Mouse (Mus musculus) intestine, embryonic 15.5 days (tissue): ENCODE measurements around the gene Ldhd. TPM values are rescaled to one million over a fixed set of nuclear protein-coding genes. Genes with fewer than 3 reads are reported as not detected.
A peak's percentile ranks its signal among the peaks of the same experiment; 100 is the strongest.

Experiments used
- ATAC-seq: fragments of 200-750 bp; cut with Nextera tagmentation; 2 replicates; pipeline ENCODE4 v1.8.0; 2017; ENCODE audit warnings: moderate TSS enrichment, moderate library complexity
- H3K27ac ChIP-seq: fragments of 300-500 bp; sonication (generic); 2 replicates; pipeline ENCODE4 v1.5.1; 2015; ENCODE audit warnings: mild to moderate bottlenecking, inconsistent platforms
- H3K27me3 ChIP-seq: fragments of 300-500 bp; sonication (generic); replicated peaks from 2 replicates; pipeline ENCODE4 v1.6.1; 2015; ENCODE audit warnings: inconsistent platforms
- H3K36me3 ChIP-seq: fragments of 300-500 bp; sonication (generic); 2 replicates; pipeline ENCODE4 v1.6.1; 2015; ENCODE audit warnings: inconsistent platforms
- H3K4me1 ChIP-seq: fragments of 300-500 bp; sonication (generic); replicated peaks from 2 replicates; pipeline ENCODE4 v1.6.1; 2015; ENCODE audit warnings: inconsistent platforms
- H3K4me2 ChIP-seq: fragments of 300-500 bp; sonication (generic); replicated peaks from 2 replicates; pipeline ENCODE4 v1.6.1; 2015; ENCODE audit warnings: mild to moderate bottlenecking, inconsistent platforms
- H3K4me3 ChIP-seq: fragments of 300-500 bp; sonication (generic); replicated peaks from 2 replicates; pipeline ENCODE4 v1.5.1; 2015; ENCODE audit warnings: inconsistent platforms
- H3K9ac ChIP-seq: fragments of 300-500 bp; sonication (generic); 2 replicates; pipeline ENCODE4 v1.6.1; 2015; ENCODE audit warnings: inconsistent platforms
- H3K9me3 ChIP-seq: fragments of 300-500 bp; sonication (generic); 2 replicates; pipeline ENCODE4 v1.6.1; 2016; ENCODE audit warnings: inconsistent platforms
- WGBS: fragments of 180-500 bp; shearing (Covaris S2); methylation state at CpG from one replicate; pipeline ENCODE4 v1.1.7; 2015; 5-methylcytosine and 5-hydroxymethylcytosine counted together
- polyA plus RNA-seq: library from polyadenylated mRNA; unstranded; fragments of >200 nt; fragmentation: Nextera tagmentation; extraction: Ambion mirVana; gene quantifications from 2 replicates; pipeline ENCODE4 v1.2.1, GENCODE M21; 2015

Ldhd gene
- polyA plus RNA-seq, 1 experiment from 2014 or later: 1.6 TPM

DNA sequence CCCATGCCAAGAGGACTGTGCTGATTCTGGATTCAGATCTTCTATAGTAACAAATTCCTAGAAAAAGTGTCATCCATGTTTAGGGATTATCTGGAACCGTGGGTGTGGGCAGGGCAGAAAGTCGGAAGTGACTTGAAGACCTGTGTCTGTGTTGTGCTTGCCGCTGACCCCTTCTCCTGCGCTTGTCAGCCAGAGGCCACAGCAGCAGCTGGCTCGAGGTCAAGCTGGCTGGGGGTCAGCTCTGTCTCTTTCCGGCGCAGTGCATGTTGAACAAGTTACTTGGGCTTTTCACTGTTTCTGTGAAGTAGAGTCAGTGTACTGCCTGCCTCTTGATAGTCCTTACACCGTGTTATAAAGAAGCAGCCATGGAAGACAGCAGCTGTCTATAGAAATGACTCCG is 23.2 kb downstream of the Ldhd start:
- Histone ChIP-seq H3K9ac (no peak overlapping the region), H3K4me3 (no peak overlapping the region), H3K9me3 (no peaks in the 10 kb centered on the region), H3K27me3 (no peaks in the 10 kb centered on the region), H3K36me3 (no peaks in the 10 kb centered on the region), H3K27ac (no peak overlapping the region), H3K4me1 (peaks cover 8% of the 10 kb centered on the region), H3K4me2 (no peak overlapping the region)
- ATAC-seq: peak; percentile 32
- WGBS: 84% methylated on average over 9 of the region's 9 CpGs

DNA sequence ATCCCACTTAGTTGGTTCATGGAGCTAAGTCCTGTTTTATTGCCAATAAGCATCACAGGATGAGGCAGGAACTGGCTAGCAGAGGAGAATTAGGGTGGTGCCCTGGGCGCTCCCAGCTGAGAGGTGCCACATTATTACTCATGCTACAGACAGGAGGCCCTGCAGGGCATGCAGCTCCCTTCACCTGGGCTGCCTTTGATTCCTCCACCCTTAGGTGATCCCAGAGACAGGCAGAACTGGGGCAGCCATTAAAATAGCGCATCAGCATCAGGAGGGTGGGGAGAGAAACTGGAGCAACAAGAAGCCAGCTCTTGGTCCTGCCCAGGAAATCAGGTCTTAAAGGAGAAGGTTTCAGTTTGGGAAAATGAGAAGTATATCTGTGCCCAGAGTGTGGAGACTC is 25.2 kb downstream of the Ldhd start:
- Histone ChIP-seq H3K27ac (no peak overlapping the region), H3K4me2 (no peak overlapping the region), H3K4me3 (no peak overlapping the region), H3K4me1 (peaks cover 8% of the 10 kb centered on the region), H3K27me3 (no peaks in the 10 kb centered on the region), H3K9me3 (no peaks in the 10 kb centered on the region), H3K36me3 (no peaks in the 10 kb centered on the region), H3K9ac (no peak overlapping the region)
- WGBS: 92% methylated on average over 2 of the region's 2 CpGs
- ATAC-seq: no peak

DNA sequence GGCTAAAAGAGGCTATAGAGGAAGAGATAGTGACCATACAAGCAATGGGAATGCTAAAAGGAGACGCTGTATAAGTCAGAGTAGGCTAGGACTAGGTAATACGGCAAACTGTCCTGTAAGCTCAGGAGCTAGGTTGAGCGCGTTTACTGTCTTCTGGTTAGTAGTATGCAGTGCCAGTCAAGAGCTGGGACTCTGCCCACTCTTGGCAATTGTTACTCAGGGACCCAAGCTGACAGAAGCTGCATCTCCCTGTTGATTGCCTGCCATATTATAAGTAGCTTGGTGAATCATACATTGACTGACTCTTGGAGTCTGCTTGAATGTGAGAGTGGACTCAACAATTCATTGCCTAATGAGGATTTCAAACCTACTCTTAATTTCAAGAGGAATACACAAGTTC is 28.1 kb downstream of the Ldhd start:
- Histone ChIP-seq H3K4me2 (no peak overlapping the region), H3K4me3 (no peak overlapping the region), H3K27ac (no peak overlapping the region), H3K27me3 (no peaks in the 10 kb centered on the region), H3K4me1 (peaks cover 15% of the 10 kb centered on the region), H3K9me3 (no peaks in the 10 kb centered on the region), H3K9ac (no peak overlapping the region), H3K36me3 (no peaks in the 10 kb centered on the region)
- WGBS: 98% methylated on average over 4 of the region's 4 CpGs
- ATAC-seq: no peak

DNA sequence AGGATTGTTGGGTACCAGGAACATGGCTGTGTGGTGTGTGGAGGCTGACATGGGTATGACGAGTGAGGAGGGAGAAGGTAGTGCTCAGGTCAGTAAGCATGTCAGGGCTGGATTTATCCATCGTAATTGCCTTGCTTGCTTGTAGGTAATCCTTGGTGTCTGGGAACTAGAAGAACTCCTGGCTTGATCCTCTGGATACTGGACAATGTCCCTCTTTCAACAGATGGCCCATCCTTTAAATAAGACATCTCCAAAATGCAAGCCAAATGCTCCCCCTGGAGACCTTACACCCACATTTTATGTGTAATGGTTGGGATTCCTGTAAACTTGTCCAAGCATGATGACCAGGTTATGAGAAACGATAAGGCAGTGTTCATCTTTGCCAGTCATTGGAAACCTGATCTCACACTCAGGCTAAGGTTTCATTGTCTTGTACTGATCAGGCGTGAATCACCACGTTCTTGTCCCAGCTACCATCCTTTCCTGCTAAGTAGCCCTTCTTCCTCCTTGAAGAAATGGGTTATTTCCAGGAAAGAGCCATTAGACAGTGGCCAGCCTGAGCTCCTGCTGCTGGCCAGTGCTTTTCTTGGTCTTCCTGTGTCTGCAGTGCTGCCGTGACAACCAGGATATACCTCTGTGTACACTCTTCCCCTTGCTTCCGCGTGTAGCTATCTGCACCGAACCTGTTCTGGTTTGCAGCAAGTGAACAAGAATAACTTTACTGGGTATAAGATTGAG is 30.3 kb downstream of the Ldhd start:
- H3K27ac ChIP-seq: no peak overlapping the region
- H3K9me3 ChIP-seq: no peaks in the 10 kb centered on the region
- no peaks in the 10 kb centered on the region for H3K36me3 ChIP-seq
- WGBS: 77% methylated on average over 9 of the region's 9 CpGs
- no peaks in the 10 kb centered on the region for H3K27me3 ChIP-seq
- H3K9ac ChIP-seq: no peak overlapping the region
- H3K4me1 ChIP-seq: peaks cover 29% of the 10 kb centered on the region
- H3K4me3 ChIP-seq: no peak overlapping the region
- ATAC-seq: no peak
- H3K4me2 ChIP-seq: no peak overlapping the region

DNA sequence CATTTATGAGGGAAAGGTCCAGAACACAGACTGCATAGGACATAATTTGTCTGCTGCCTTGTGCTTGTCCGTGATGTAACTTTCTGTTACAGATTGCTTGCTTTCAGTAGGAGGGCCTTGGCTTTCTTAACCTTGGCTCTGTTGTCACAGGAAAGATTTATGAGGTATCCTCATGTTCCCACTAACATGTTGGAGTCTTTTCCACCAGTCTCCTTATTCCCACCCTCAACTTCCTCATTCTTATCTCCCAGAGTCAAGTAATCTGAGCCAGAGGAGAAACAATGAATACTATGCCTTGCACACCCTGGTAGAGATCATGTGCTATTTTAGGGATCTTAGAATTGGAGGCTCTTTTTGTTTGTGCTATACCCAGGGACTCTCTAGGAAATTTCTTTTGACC is 32.9 kb downstream of the Ldhd start:
- Histone ChIP-seq H3K27me3 (no peaks in the 10 kb centered on the region), H3K9ac (no peak overlapping the region), H3K27ac (peak overlapping the region; percentile 89), H3K4me1 (peaks cover 34% of the 10 kb centered on the region), H3K9me3 (no peaks in the 10 kb centered on the region), H3K4me3 (no peak overlapping the region), H3K36me3 (no peaks in the 10 kb centered on the region), H3K4me2 (no peak overlapping the region)
- WGBS: 11% methylated on average over 1 of the region's 1 CpGs
- peak; percentile 87 for ATAC-seq

DNA sequence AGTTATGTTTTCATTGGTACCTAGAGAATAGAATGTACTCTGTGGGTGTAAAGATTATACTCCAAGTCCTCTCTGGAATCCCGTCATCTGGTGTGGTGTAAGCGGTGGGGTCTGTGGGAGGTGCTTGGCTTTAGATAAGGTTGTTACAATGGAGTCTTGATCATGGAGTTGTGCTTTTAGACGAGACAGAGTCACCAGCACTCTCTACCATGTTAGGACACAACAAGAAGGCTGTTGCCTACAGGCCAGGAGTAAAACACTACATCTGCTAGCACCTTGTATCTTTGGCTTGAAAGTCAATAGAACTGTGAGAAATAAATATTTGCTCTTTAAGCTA is 33.7 kb downstream of the Ldhd start:
- Histone ChIP-seq H3K9me3 (no peaks in the 10 kb centered on the region), H3K4me1 (peaks cover 34% of the 10 kb centered on the region), H3K27me3 (no peaks in the 10 kb centered on the region), H3K27ac (peak overlapping the region; percentile 73), H3K4me2 (peak overlapping the region; percentile 33; the same call in 1 of the 2 replicates), H3K9ac (no peak overlapping the region), H3K4me3 (no peak overlapping the region), H3K36me3 (no peaks in the 10 kb centered on the region)
- WGBS: 46% methylated on average over 3 of the region's 3 CpGs
- ATAC-seq: no peak

DNA sequence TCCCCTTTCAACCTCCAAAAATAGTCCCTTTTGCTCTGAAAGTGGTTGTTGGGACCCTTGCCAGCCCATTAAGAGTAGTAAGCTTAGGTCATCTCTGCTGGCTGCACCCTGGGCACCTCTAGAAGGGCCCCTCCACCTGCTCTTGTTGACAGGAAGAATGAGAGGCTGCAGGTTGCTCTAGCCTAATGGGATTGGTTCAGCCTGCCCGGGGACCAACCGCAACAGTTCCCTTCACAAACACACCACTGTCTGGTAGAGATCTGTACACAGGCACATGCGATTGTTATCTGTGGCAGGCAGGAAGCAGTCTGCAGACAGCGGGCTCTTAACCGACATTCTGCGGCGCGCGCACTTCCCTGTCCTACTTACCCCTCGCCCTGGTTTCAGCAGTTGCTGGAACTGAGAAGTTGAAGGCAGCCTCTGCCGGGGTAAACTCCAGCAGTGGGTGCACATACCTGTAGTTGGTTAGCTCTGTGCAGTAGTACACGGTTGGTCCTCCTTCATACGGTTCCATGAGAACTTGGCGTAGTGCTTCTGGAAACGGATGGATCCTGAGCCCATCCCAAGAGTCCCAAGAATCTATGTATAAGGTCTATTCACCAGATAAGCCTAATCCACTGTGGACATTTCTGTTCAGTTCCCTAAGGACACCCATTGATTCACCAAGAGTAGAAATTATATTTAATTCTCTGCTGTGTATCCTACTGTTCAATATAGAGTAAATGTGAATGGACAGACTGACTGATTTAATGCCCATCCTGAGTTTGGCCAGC is 34.3 kb downstream of the Ldhd start:
- 44% methylated on average over 15 of the region's 15 CpGs for WGBS
- Histone ChIP-seq H3K9me3 (no peaks in the 10 kb centered on the region), H3K4me1 (peaks cover 34% of the 10 kb centered on the region), H3K9ac (no peak overlapping the region), H3K4me3 (no peak overlapping the region), H3K27ac (peak overlapping the region; percentile 73), H3K36me3 (no peaks in the 10 kb centered on the region), H3K27me3 (no peaks in the 10 kb centered on the region), H3K4me2 (peak overlapping the region; percentile 36)
- peak; percentile 70 for ATAC-seq

DNA sequence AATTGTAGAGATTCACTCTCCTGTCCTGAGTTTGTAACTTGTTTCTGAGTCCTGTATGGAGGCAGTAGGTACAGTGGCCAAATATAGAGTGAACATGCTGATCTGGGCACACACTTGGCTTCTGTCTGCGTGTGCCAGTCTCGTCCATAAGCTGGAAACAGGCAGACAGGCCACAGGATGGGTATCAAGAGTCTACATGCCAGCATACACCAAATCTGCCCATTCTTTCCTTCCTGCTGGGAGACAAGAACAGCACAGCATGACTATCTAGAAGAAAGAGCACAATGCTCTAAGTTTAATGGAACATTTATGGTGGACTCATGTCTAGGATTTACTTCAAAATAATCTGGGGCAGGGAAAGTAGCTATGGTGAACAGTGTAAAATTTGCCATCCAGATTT is 35.2 kb downstream of the Ldhd start:
- H3K4me2 ChIP-seq: no peak overlapping the region
- no peak overlapping the region for H3K4me3 ChIP-seq
- no peak for ATAC-seq
- H3K27me3 ChIP-seq: no peaks in the 10 kb centered on the region
- no peaks in the 10 kb centered on the region for H3K9me3 ChIP-seq
- no peak overlapping the region for H3K9ac ChIP-seq
- H3K4me1 ChIP-seq: peaks cover 34% of the 10 kb centered on the region
- H3K36me3 ChIP-seq: no peaks in the 10 kb centered on the region
- WGBS: 96% methylated on average over 2 of the region's 2 CpGs
- H3K27ac ChIP-seq: no peak overlapping the region

DNA sequence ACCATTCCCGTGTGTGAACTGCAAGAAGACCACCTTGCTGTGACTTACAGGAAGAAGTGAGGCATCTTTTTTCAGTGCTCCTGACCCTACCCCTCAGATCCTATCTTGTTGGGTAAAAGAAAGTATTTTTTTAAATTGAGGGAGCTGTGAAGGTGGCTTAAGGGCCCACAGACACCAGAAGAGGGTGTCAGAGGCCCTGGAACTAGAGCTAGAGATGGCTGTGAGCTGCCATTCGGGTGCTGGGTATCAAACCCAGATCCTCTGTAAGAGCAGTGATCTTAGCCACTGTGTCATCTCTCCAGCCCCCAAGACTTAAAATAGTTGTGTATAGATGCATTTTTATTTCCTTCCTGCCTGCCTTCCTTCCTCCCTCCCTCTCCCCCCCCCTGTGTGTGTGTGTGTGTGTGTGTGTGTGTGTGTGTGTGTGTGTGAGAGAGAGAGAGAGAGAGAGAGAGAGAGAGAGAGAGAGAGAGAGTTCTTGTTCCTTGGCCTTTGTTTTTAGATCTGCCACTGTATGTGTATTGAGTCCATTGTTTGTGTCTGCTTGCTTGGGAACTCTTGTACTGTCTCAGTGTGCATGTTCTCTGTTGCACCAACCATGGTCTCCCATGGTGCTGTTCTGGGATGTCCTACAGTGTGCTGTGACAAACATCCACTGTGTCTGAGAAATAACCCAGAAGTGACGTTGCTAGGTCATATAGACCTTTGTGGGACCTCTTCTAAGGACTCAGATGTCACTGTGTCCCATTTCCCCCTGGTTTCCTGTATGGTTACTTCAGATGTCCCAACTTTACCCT is 35.9 kb downstream of the Ldhd start:
- no peak for ATAC-seq
- H3K4me1 ChIP-seq: peaks cover 34% of the 10 kb centered on the region
- 76% methylated on average over 3 of the region's 3 CpGs for WGBS
- H3K4me3 ChIP-seq: no peak overlapping the region
- H3K27ac ChIP-seq: no peak overlapping the region
- no peak overlapping the region for H3K4me2 ChIP-seq
- H3K27me3 ChIP-seq: no peaks in the 10 kb centered on the region
- H3K9ac ChIP-seq: no peak overlapping the region
- no peaks in the 10 kb centered on the region for H3K36me3 ChIP-seq
- H3K9me3 ChIP-seq: no peaks in the 10 kb centered on the region

DNA sequence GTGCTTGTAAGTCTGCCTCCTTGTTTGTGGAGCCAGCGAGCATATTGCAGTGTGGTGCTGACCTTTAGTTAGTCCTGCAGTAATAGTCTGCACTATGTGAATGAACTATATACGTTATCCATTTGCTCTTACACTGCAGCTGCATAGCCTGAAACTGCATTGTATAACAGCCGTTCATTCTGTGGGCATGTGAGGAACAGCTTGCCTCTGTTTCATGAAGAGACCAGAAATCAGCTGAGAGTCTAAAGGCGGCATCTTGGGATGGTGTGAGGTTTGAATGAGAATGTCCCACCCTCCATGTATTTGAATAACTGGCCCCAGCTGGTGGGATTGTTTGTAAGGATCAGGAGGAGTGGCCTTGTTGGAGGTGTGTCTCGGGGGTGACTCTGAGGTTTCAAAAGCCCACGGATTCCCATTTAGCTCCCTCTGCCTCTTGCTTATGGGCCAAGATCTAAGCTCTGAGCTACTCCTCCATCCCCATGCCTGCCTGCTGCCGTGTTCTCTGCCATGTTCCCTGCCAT is 37.7 kb downstream of the Ldhd start:
- Histone ChIP-seq H3K4me2 (no peak overlapping the region), H3K4me1 (peaks cover 28% of the 10 kb centered on the region), H3K27ac (no peak overlapping the region), H3K4me3 (no peak overlapping the region), H3K9me3 (no peaks in the 10 kb centered on the region), H3K27me3 (no peaks in the 10 kb centered on the region), H3K9ac (no peak overlapping the region), H3K36me3 (no peaks in the 10 kb centered on the region)
- 78% methylated on average over 7 of the region's 7 CpGs for WGBS
- no peak for ATAC-seq

DNA sequence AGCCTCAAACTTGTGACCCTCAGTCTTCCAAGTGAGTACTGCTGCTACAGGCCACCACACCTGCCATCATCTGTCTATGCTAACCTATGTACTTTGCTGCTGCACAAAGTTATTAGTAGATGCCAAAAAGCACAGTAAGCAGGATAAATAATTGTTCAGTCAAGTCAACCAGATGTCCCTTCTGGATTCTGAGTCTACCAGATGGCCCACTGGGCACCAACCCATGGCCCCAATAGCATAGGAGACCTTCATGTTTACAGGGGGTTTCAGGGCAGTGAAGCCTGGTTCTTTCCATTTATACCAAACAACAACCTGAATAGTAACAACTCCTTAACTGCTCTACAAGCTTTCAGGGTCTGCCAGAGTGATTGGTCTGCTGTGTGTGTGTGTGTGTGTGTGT is 39.0 kb downstream of the Ldhd start:
- Histone ChIP-seq H3K9me3 (no peaks in the 10 kb centered on the region), H3K4me3 (no peak overlapping the region)
- no peak for ATAC-seq

DNA sequence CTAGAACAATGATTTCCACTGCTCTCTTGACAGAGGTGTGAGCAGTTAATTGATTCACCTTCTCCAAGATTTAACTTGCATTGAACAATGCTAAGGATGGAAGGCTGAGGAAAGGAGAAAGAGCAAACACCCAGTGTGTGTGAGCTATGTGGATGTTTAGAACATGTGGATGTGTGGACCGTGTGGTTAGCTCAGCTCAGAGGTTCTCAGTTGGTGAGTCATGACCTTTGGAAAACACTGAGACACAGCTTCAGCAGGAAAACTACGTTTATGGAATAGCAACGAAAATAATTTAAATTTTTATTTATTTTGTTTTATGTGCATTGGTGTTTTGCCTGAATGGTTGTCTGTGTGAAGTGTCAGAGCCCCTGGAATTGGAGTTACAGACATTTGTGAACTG is 40.0 kb downstream of the Ldhd start:
- H3K27ac ChIP-seq: no peak overlapping the region
- H3K4me2 ChIP-seq: no peak overlapping the region
- peaks cover 5% of the 10 kb centered on the region for H3K4me1 ChIP-seq
- ATAC-seq: no peak
- no peaks in the 10 kb centered on the region for H3K27me3 ChIP-seq
- no peaks in the 10 kb centered on the region for H3K9me3 ChIP-seq
- no peaks in the 10 kb centered on the region for H3K36me3 ChIP-seq
- H3K9ac ChIP-seq: no peak overlapping the region
- WGBS: 73% methylated on average over 3 of the region's 3 CpGs
- H3K4me3 ChIP-seq: no peak overlapping the region

More for the DNA sequence above, 39.0 kb downstream of the Ldhd start:
- Histone ChIP-seq H3K36me3 (no peaks in the 10 kb centered on the region), H3K4me1 (peaks cover 15% of the 10 kb centered on the region), H3K27ac (no peak overlapping the region), H3K27me3 (no peaks in the 10 kb centered on the region), H3K9ac (no peak overlapping the region), H3K4me2 (no peak overlapping the region)
